Mouse (Mus musculus) lung, postnatal 25 days (tissue): ENCODE data around the gene Npnt.

ENCODE experiments used
- DNase-seq: peaks from one replicate; pipeline ENCODE4 v3.0.0; 2022; ENCODE audit warnings: low spot score

Gene Npnt

GRCm38 (mm10) chr3:132939006-132939405 lies 11.1 kb downstream of the Npnt start:
- DNase-seq: no peak

- no peak for DNase-seq
These were observed 15.4 kb downstream of the Npnt start for GRCm38 (mm10) chr3:132934649-132935048.

- DNase-seq: no peak
These were observed 18.6 kb downstream of the Npnt start for GRCm38 (mm10) chr3:132931526-132931925.

GRCm38 (mm10) chr3:132929866-132930265 lies 20.2 kb downstream of the Npnt start:
- no peak for DNase-seq

GRCm38 (mm10) chr3:132928186-132928585 lies 21.9 kb downstream of the Npnt start:
- DNase-seq: no peak

GRCm38 (mm10) chr3:132919798-132920197 lies 30.3 kb downstream of the Npnt start:
- DNase-seq: no peak

- no peak for DNase-seq
These were observed 30.9 kb downstream of the Npnt start for GRCm38 (mm10) chr3:132919240-132919639.

GRCm38 (mm10) chr3:132917356-132918090 lies 32.6 kb downstream of the Npnt start:
- no peak for DNase-seq

- DNase-seq: no peak
These were observed 34.4 kb downstream of the Npnt start for GRCm38 (mm10) chr3:132915661-132916060.

- no peak for DNase-seq
These were observed 37.7 kb downstream of the Npnt start for GRCm38 (mm10) chr3:132912420-132912819.

- peak; percentile 21 for DNase-seq
These were observed 38.4 kb downstream of the Npnt start for GRCm38 (mm10) chr3:132911716-132912115.

GRCm38 (mm10) chr3:132910727-132911126 lies 39.4 kb downstream of the Npnt start:
- DNase-seq: no peak

GRCm38 (mm10) chr3:132909736-132910135 lies 40.4 kb downstream of the Npnt start:
- DNase-seq: peak; percentile 51

- no peak for DNase-seq
These were observed 42.4 kb downstream of the Npnt start for GRCm38 (mm10) chr3:132907506-132908203.

- DNase-seq: no peak
These were observed 44.7 kb downstream of the Npnt start for GRCm38 (mm10) chr3:132905224-132905930.

- DNase-seq: no peak
These were observed 46.7 kb downstream of the Npnt start for GRCm38 (mm10) chr3:132903386-132903785.

- DNase-seq: no peak
These were observed 47.2 kb downstream of the Npnt start for GRCm38 (mm10) chr3:132902921-132903320.

- DNase-seq: no peak
These were observed 47.9 kb downstream of the Npnt start for GRCm38 (mm10) chr3:132902206-132902605.

- DNase-seq: no peak
These were observed 52.2 kb downstream of the Npnt start for GRCm38 (mm10) chr3:132897891-132898290.

GRCm38 (mm10) chr3:132897390-132897789 lies 52.7 kb downstream of the Npnt start:
- DNase-seq: no peak

GRCm38 (mm10) chr3:132894086-132894485 lies 56.0 kb downstream of the Npnt start:
- DNase-seq: no peak

- no peak for DNase-seq
These were observed 56.4 kb downstream of the Npnt start for GRCm38 (mm10) chr3:132893676-132894075.

GRCm38 (mm10) chr3:132893044-132893443 lies 57.0 kb downstream of the Npnt start:
- DNase-seq: no peak
